Mouse (Mus musculus): ENCODE data around the gene Adcy1. TPM values are rescaled to one million over a fixed set of nuclear protein-coding genes. Genes with fewer than 3 reads are reported as not detected.
"Not testable (repeated sequence)": the region's sequence is repeated elsewhere in the genome, so short reads cannot be mapped to it uniquely, and the experiment has no call there.

The Adcy1 gene
- total RNA-seq, 1 experiment from 2014 or later, result not detected

- ATAC-seq (replicated peaks in 1 of 2; ENCODE audit: insufficient read depth in 1 of 2, low FRiP score in 2 of 2, low TSS enrichment in 1 of 2, low read depth in 1 of 2, poor library complexity in 2 of 2, severe bottlenecking in 2 of 2), result not testable (repeated sequence)
Observed at GRCm38 (mm10) chr11:7221826-7222225, 158.5 kb downstream of the Adcy1 start.

- ATAC-seq (replicated peaks in 1 of 2; ENCODE audit: insufficient read depth in 1 of 2, low FRiP score in 2 of 2, low TSS enrichment in 1 of 2, low read depth in 1 of 2, poor library complexity in 2 of 2, severe bottlenecking in 2 of 2), result no peak
Observed at GRCm38 (mm10) chr11:7226200-7226599, 162.9 kb downstream of the Adcy1 start.

GRCm38 (mm10) chr11:7226810-7227550 is 163.7 kb downstream of the Adcy1 start:
- no peak for ATAC-seq (replicated peaks in 1 of 2; ENCODE audit: insufficient read depth in 1 of 2, low FRiP score in 2 of 2, low TSS enrichment in 1 of 2, low read depth in 1 of 2, poor library complexity in 2 of 2, severe bottlenecking in 2 of 2)

- no peak for ATAC-seq (replicated peaks in 1 of 2; ENCODE audit: insufficient read depth in 1 of 2, low FRiP score in 2 of 2, low TSS enrichment in 1 of 2, low read depth in 1 of 2, poor library complexity in 2 of 2, severe bottlenecking in 2 of 2)
Observed at GRCm38 (mm10) chr11:7228107-7228506, 164.8 kb downstream of the Adcy1 start.

Other genes with a start within 250 kb of the Adcy1 start
- gene Gm11983, start 225.8 kb upstream of the Adcy1 start, total RNA-seq (2017), result not detected in 2 replicates
- gene Gm11985, start 125.1 kb downstream of the Adcy1 start, total RNA-seq (2017), result not detected in 2 replicates
- not detected in 2 replicates for gene Igfbp1, start 134.3 kb downstream of the Adcy1 start, total RNA-seq (2017)
- gene Igfbp3, start 150.4 kb downstream of the Adcy1 start, total RNA-seq (2017), result not detected in 2 replicates

Measured in hematopoietic stem cell, adult 5-6 weeks (primary cell).